ENCODE assay signal across 11 mouse cellular contexts in the genomic region with DNA sequence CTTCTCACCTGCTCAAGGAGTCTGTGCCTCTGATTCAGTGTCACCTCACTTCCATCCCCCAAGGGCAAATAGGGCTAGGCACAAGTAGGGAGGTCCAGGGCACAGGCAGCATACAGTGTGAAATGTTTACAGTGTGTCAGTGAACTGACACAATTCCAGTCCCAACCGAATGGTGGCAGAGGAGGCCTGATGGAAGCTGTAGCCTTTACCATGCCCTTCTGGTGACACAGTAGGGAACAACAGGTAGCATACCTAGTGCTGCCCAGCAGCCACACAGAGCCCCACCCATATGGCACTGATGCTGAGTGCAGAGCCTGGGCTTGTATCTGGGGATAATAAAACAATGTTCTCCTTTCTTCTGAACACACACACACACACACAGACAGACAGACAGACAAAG.
DNase-seq lines count a peak whose midpoint lies in the region; ATAC-seq and TF ChIP-seq lines count a peak whose summit lies in the region.
"Had no signal": no experiment of that assay in that cellular context is flagged by ENCODE, and none has a peak within 500 bp of the region (broad histone marks: within the 10 kb centered on the region; RNA-seq: fewer than 3 reads in every experiment).

No protein-coding gene starts in this region.

- peak; percentile 81 for TF ChIP-seq CTCF in cerebellum, adult 2 months (IDR thresholded peaks at IDR 0.05; ENCODE audit: borderline replicate concordance, insufficient read depth, low read depth, low read length)

- DNase-seq in cerebellum, adult 11 months: peak; percentile 30
- no peak for DNase-seq in cerebellum, adult 8-10 months
- no peak for DNase-seq in limb, embryonic 10.5 days (ENCODE audit: low spot score)
- DNase-seq in cerebellum, adult 2 months: peak; percentile 42 to 65
- peak; percentile 6 for DNase-seq in lung, postnatal 10 days
- no peak for DNase-seq in thymus, postnatal 14 days
- DNase-seq in right cerebral cortex, postnatal 14 days: no peak
- DNase-seq: right cerebral cortex, postnatal 25 days had no signal

- 48% methylated on average over 1 of the region's 1 CpGs for WGBS in limb, embryonic 12.5 days
- 43% methylated on average over 1 of the region's 1 CpGs for WGBS in limb, embryonic 10.5 days
- WGBS in cerebellum, adult 2 months: 7% methylated on average over 1 of the region's 1 CpGs

- no peaks in the 10 kb centered on the region for H3K4me1 ChIP-seq in limb, embryonic 12.5 days (replicated peaks)
- no peaks in the 10 kb centered on the region for H3K4me1 ChIP-seq in limb, embryonic 10.5 days
- H3K4me1 ChIP-seq in cerebellum, adult 2 months (ENCODE audit: control insufficient read depth, insufficient read depth, low read length): peaks cover 7% of the 10 kb centered on the region; the same call in 1 of the 2 replicates
- H3K4me1 ChIP-seq: embryonic facial prominence, embryonic 10.5 days had no signal

- no peak overlapping the region for H3K9ac ChIP-seq in limb, embryonic 12.5 days (replicated peaks)

- no peaks in the 10 kb centered on the region for H3K36me3 ChIP-seq in limb, embryonic 12.5 days
- no peaks in the 10 kb centered on the region for H3K36me3 ChIP-seq in limb, embryonic 10.5 days
- H3K36me3 ChIP-seq: embryonic facial prominence, embryonic 10.5 days had no signal

- no peaks in the 10 kb centered on the region for H3K27me3 ChIP-seq in limb, embryonic 12.5 days
- H3K27me3 ChIP-seq in limb, embryonic 10.5 days (ENCODE audit: low read depth, poor library complexity, severe bottlenecking): no peaks in the 10 kb centered on the region
- H3K27me3 ChIP-seq in cerebellum, adult 2 months (ENCODE audit: control insufficient read depth, insufficient read depth, low read length): no peaks in the 10 kb centered on the region

- no peak overlapping the region for H3K4me2 ChIP-seq in limb, embryonic 12.5 days

- H3K4me3 ChIP-seq in limb, embryonic 12.5 days (replicated peaks): no peak overlapping the region
- H3K4me3 ChIP-seq in limb, embryonic 10.5 days: no peak overlapping the region
- H3K4me3 ChIP-seq in cerebellum, adult 2 months (replicated peaks; ENCODE audit: insufficient read depth, low read depth, low read length): no peak overlapping the region
- H3K4me3 ChIP-seq: embryonic facial prominence, embryonic 10.5 days had no signal

- H3K9me3 ChIP-seq in limb, embryonic 12.5 days: no peaks in the 10 kb centered on the region
- no peaks in the 10 kb centered on the region for H3K9me3 ChIP-seq in limb, embryonic 10.5 days (replicated peaks)
- H3K9me3 ChIP-seq: embryonic facial prominence, embryonic 10.5 days had no signal

- H3K27ac ChIP-seq in limb, embryonic 12.5 days: no peak overlapping the region
- H3K27ac ChIP-seq in limb, embryonic 10.5 days: no peak overlapping the region
- H3K27ac ChIP-seq in cerebellum, adult 2 months (ENCODE audit: insufficient read depth, low read length): no peak overlapping the region; the same call in 1 of the 2 replicates
- H3K27ac ChIP-seq: embryonic facial prominence, embryonic 10.5 days had no signal

- ATAC-seq in limb, embryonic 12.5 days (ENCODE audit: insufficient number of reproducible peaks, insufficient read depth, low FRiP score, low TSS enrichment, low read depth): 0 out of 2 replicates have a peak, but pooled peaks have one; percentile 26
- ATAC-seq: activated CD4-positive, CD25-positive, alpha-beta regulatory T cell, adult 4 months had no signal

- TF ChIP-seq POLR2A in cerebellum, adult 2 months (IDR thresholded peaks at IDR 0.05; ENCODE audit: borderline replicate concordance, insufficient read depth, low read length): no peak

Comparison
In these comparisons a context has a peak if more than half of its experiments do, and no peak if none do; other contexts are left out.
1. DNase-seq: peak in cerebellum, adult 11 months (single experiment), cerebellum, adult 2 months (2 of 2) and lung, postnatal 10 days (single experiment); none in cerebellum, adult 8-10 months (single experiment), limb, embryonic 10.5 days (single experiment), thymus, postnatal 14 days (single experiment) and right cerebral cortex, postnatal 14 days (single experiment).